Mouse (Mus musculus) cerebellum, postnatal 10 days (tissue): ENCODE data around the gene 2610028H24Rik.

Experiments
- DNase-seq, 2 experiments: peaks; one replicate each; pipeline ENCODE4 v3.0.0; 2021; ENCODE audit warnings: mixed read lengths in 2 of 2

The 2610028H24Rik gene

DNA sequence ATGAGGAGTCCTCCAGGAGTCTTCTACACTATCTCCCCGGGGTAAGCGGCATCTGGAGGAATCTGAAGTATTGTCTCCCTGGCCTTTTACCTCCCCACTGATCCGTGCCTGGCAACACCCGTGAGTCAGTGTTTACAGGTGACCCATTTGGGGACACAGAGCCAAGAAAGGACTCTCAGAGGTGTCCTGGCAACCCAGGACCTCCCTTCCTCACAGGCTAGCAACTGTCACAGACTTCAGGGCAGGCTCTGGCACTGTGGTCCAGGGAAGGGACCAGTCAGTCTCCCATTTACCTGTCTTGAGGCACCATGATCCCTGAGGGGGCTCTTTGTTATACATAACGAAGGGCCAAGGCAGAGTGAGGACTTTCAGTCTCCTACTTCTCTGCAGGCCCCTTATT is at the start of gene 2610028H24Rik:
Gene 2610028H24Rik (plus strand): TSS at position 231 of the 400 bp plus-strand sequence.
- DNase-seq = no peak

DNA sequence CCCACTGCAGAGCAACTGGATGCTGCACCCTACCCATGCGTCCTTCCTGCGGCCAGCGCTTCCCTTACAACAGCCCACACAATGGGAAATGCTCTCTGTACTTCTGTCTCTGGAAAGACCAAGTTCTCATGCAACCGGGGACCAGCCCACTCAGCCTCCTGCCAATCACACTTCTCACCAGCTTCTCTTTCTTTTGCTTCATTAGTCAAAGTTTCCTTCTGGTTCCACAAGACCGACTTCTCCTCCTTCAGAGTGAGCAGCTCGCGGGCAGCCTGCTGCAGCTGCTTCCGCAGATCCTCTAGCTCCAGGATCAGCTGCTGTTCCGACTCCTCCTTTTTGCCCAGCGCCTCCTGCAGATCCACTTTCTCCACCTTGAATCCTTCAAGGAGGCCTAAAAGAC is 40.4 kb upstream of the 2610028H24Rik start:
- DNase-seq = no peak

DNA sequence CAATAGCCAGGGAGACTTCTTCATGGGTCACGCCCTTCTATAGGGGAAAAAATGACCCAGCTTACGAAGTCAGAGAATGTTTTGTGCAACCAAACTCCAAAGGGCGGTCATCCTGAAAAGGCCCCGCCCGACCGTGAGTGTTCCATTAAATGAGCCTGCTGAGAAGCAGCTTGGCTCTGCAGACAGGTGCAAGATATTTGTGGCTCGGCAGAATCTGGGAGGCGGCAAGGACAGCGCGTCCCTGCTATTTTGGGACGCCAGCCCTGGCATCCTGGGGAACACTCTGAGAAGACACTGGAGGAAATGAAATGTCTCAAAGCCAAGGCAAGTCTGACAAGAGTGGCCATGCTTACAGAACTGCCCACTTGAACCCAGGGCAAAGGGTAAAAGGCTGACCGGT is 32.1 kb upstream of the 2610028H24Rik start:
- no peak for DNase-seq

DNA sequence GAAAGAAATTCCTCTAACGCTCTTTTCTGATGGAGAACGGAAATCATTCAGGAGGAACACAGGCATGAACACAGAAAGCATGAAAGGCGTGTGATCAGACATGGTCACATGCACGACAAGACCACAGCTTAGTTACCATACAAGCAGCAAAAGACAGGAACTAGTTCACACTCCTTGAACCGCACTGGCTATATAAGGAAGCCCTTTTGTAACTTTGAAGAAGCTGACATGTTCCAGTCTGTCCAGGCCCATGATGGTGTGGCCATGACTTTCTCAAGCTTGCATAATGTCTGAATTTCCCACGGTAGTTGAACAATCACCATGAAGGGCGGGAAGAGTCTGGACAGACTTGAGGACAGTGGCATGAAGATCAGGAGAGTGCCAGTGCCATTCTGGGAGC is 23.2 kb upstream of the 2610028H24Rik start:
- no peak for DNase-seq

DNA sequence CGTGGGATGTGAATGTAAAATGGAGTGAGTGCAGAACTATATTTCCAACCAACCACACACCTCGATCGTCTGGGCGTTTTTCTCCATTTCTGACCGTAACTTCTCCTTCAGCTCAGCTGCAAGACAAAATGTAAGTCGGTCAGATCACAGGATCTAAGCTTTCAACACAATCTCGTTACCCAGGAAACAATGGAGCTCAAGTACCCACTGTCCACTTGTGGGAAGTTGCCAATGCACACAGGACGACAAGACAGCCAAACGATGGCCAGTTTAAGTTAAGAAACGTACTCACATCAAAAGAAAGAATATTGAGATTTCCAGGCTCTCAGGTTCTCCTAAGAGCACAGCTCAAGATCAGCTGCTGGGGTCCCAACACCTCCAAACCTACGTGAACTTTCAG is 15.0 kb upstream of the 2610028H24Rik start:
- no peak for DNase-seq

DNA sequence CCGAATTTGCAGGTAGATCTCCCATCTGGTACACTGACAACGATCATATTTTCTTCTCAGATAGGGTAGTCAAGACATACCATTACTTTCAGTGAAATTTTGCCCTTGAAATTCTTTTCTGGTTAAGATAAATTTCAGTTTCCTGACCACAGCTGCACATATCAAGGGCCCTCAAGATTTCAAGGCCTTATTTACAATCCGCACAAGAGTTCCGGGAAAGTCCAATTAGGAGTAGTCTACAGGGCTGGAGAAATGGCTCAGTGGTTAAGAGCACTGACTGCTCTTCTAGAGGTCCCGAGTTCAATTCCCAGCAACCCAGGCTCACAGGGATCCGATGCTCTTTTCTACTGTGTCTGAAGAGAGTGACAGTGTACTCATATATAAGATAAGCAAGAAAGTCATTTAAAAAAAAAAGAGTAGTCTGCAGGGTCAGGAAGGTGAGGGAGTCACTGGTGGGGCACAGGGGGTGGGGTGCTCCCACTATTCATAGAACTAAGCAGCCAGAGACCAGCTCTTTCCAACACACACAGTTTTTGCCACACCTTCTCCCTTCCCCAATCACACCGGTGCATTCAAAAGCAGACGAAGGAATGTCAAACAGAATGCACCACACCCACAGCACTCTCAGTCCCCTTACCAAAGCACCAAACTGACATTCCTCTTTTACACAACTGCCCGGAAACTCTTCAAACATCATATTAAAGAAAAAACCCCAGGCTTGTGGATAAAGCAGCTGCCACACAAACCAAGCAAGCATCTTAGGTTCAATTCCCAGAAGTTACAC is 9.6 kb upstream of the 2610028H24Rik start:
- no peak for DNase-seq

DNA sequence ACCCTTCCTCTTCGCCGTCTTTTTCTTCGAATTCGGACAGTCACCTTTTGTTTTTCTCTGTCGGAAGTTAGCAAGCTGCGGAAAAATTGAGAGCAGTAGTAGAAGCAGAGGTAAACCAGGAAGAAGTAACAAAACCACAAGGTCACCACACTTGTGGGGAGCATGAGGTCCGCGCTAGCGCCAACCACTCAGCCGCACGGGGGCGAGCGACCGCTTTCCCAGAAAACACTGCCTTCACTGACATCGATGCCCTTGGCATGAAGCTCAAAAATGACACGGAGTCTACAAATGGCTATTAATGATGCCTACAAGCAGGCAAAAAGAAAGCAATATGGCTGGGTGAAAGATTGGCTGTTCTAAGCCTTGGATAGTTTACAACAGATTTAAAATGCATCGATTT is 8.6 kb upstream of the 2610028H24Rik start, which contains the start of gene AC141477.1:
Gene AC141477.1 (minus strand): TSS at position 164 of the 400 bp plus-strand sequence.
- no peak for DNase-seq

DNA sequence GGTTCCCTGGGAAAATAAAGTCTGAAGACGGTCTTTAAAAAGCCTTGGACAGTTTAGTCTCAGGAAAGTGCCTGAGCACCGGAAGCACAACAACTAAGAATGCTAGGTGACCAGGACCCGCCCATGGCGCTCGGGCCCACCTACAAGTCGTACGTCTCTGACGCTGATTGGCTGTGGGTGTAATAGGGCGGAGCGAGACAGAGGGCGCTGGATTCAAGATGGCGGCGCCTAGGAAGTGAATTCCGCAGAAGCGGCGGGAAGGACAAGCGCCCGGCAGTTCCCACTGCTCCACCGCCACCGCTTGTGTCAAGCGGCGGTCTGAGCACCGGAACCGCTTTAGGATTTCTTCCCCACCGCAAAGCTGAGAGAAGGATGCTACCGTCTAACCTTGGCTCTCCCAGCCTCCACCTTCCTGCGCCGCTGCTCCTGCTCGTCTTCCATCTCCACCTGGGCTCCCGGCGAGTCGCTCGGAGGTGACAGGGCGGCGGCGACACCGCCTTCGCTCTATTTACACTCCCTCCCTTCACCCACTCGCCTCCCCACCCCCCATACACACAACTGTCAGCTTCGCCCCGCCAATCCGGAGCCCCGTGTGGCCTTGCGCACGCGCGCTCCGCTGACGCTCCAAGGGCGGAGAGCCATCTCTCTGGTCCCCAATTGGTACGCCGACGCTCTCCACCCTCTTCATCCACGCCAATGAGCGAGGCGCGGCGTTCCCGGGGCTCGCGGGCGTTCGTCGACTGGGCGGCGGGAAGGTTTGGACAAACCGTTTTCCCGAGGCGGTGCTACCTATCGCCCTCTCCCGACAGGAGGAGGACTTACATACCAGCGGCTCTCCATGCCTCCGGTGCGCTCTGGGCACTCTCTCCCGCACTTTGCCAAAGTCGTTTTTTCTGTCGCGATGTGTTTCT is 6.4 kb upstream of the 2610028H24Rik start, which contains the start of gene Pcnt:
Gene Pcnt (minus strand): TSS at position 609 of the 911 bp plus-strand sequence.
- DNase-seq = peak; percentile 99

DNA sequence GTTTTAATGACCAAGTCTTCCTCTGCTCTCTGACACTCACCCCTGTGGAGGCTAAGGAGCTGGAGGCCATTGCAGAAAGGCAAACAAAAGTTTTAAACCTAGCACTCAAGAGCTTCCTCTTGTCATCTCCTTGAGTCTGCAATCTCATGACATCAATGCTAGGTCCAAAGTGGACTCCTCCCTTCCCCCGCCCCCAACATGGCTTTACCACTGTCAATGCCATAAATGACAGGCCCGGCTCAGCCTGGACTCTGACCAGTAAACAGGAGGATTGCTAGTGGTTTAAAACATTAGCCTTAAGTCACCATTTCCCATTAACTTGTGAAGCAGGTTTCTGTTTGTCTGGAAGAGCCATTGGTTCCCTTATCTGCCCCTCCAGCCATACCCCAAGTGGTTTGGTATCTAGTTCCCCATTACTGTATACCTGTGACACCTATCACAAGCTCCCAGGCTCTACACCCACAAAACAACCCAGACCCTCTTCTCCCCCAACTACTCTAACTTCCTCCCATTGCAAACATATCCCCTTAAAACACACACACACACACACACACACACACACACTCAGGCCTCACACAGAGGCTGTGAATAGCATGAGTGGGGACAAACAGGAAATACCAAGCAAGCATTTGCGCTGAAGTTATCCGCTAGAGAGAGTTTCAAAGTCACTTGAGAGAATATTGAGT is 2.7 kb upstream of the 2610028H24Rik start:
- DNase-seq = no peak

DNA sequence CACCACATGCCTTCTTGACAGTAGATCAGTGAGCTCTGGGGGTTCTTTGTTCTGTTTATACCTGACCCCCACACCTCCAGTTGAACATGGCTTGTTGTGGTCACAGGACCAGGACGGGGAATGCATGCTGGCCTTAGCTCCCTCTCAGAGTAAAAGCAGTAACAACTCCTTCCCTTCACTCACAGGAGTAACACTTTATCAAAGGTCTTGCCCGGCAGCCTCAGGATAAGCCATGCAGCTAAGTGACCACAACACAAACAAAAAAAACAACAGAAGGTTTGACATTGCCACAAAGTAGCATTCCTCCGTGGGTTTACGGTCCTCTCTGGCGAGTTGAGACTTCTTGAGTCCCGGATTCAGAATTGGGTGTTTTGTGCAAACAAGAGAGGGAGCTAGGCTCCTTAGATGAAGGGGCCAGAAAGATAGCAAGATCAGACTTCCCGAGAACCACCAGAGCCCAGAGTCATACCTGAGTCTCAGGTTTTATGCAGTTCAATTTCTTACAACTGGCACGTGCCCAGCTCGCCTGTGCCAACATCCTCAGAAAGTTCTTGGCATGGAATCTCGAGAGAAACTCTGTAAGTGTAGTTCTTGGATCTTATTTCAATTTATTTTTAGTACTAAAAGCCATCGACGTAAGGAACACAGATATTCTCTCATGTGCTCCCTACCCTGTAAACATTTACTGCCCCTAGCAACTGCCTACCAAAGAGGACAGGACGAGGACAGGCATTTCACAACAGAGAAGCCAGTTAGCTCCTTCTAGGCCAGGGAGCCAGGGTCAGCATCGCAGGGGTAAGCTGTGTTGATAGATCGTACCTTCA is 1.3 kb upstream of the 2610028H24Rik start:
- DNase-seq = no peak

DNA sequence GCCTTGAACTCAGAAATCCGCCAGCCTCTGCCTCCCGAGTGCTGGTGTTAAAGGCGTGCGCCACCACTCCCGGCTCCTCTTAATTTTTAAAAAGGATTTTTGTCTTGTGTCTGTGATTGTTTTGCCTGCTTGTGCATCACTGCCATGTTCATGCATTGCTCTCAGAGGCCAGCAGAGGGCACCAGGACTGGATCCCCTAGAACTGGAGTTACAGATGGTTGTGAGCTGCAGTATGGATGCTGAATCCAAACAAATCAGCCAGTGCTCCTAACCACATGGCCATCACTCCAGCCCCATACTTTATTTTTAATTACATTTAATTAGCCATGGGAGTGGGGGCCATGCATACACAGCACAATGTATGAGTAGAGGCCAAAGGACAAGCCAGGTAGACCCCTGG is 6.4 kb downstream of the 2610028H24Rik start:
- DNase-seq = peak; percentile 76 to 81

DNA sequence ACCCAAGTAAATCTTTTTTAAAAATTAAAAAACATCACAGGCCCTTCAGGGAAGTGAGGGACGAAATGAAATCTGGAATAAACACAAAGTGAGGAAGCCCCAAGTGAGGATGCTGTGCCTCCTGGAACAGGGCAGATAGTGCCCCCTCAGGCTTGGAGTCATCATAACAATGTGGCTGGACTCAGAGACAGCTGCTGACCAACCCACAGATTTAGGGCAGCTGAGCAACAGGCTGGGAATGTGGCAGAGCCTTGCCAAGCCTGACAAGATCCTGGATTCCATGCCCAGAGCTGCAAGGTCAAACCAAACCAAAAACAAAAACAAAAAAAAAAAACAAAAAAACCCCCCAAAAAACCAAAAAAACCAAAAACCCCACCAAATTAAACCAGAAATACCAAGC is 12.4 kb downstream of the 2610028H24Rik start:
- no peak for DNase-seq

DNA sequence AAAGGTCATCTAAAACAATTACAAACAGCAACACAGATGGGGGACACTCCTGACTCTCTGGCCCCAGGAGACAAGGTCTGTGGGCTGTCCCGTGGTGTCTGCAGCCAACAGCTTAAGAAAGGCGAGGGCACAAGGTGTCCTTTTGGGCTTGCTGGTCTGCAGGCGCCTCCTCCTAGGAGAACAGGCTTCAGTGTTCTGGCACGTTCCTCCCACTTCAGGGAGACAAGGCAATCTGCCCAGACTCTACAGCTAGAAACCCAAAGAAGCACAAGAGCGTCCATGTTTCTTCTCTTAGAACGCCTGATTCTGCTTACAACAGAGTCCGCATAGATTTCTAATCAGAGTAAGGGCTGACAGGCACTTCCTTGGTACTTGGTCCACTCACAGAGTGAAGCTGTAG is 13.4 kb downstream of the 2610028H24Rik start:
- DNase-seq = no peak

DNA sequence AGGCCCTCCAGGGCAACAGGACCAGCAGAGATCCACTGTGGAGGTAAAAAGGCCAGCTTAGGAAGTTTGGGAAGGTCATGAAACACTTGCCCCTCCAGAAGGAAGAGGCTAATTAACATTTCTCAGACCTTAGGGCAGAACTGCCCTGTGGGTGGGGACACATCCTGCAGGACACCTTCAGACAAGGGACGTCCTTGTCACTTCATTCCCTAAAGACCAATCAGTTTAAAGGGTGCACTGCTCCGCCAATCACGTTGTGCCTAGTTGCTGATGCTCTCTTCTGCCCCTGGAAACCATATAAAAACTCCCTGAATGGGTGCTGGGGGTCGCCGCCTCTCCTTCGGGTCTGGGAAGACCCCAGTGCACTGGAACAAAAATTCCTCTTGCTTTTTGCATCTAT is 13.8 kb downstream of the 2610028H24Rik start:
- DNase-seq = no peak

DNA sequence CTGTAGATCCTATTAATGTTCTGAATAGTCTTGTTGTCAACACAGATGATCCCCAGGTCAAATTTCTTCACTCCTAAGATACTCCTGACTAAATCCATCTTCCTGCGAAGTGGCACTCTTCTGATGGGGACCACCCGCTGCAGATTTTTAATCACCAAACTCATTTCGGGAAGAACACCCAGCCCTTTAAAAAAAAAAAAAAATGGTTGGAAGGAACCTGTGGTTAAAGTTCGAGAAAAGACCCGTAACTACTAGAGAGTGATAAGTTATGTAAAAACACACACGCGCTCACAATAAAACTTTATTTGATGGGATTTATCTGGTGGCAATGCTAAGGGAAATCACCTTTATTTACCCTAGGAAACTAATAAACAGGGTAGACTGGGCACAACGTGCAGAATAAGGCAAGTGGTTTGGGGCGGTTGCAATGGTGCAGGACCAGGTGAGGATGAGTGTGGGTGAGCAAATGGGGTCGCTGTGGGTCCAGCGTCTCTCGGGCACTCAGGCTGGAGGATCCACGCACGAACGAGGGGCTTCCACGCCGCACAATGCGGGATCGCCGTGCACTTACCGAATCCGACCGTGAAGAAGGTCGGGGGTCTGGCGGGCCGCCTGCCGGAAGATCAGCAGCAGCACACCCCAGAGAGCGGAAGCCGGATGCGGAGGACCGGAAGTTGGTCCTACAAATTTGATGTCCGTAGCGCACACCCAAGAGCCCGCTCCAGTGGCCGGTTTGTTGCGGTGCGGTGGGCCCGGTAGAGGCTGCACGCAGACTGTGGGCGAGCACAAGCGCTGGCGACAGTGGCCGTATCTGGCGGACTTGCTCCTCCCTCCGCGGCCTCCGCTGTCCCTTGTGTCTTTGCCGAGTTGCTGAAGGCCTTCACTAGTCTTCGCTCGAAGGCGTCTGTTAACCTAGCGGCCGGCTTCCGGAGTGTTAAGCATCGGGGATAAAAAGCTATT is 19.6 kb downstream of the 2610028H24Rik start, which contains the start of the genes Mcm3ap and Ybey:
Gene Mcm3ap (plus strand): TSS at position 725 of the 960 bp plus-strand sequence.
Gene Ybey (minus strand): TSS at position 912 of the 960 bp plus-strand sequence.
- DNase-seq = peak; percentile 94

DNA sequence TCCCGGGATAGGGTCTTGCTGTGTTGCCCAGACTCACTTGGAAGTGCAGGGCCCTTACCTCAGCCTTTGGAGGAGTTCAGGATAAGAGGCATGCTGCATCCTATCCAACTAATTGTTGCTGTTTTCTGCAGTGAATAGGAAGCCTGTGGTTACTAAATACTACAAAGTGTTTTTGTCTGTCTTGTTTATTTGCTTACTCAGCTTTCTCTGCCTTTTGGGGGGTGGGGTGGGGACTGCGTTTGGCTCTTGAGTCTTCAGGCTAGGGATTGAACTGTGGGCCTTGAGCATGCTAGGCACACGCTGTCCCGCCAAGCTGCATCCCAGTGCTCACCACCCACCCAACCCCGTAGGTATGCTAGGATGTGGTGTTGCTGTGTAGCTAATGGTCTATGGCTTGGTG is 24.9 kb downstream of the 2610028H24Rik start:
- no peak for DNase-seq

DNA sequence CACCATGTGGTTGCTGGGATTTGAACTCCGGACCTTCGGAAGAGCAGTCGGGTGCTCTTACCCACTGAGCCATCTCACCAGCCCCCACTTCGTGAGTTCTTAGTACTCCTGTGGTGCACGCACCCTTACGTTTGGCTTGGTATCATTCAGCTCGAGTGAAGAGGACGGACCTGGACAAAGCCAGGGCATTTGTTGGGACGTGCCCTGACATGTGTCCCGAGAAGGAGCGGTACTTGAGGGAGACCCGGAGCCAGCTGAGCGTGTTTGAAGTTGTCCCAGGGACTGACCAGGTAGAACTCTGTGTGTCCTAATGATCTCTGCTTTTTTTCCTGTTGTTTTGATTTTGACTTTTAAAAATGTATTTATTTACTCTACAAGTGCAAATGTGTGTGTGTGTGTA is 32.0 kb downstream of the 2610028H24Rik start:
- DNase-seq = no peak

DNA sequence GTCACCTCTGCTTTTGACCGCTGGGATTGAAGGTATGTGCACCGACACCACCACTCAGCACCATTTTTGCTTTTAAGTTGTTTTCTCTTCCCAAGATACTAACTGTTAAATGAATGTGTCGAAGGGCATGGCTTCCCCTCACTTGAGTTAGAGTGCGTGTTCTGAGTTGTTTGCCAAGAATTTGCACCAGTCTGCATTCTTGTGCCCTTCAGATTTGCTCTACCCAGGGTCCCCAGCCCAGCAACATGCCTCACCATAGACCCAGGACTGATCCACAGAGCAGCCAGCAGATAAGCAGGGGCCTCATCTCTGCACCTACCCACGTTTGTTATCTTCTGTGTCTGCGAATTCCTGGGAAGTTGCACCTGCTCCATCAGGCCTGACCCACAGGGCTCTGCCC is 32.6 kb downstream of the 2610028H24Rik start:
- no peak for DNase-seq

DNA sequence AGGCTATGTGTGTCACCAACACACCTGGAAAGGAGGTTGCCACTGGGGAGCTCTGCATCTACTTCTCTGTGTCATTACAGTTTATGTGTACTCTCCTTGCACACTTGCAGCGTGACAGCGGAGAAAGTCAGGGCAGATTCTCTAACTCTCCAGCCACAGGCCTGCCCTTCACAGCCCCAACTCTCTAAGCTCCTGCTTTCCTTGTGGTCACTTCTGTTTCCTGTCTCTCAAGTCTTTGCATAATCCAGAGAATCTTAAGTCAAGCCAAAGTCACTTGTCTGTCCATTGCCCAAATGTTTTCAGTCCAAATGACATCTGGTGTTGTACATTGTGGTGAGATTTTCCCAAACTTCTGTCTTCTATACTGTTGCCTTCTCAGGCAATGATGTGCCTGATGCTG is 37.4 kb downstream of the 2610028H24Rik start:
- no peak for DNase-seq

DNA sequence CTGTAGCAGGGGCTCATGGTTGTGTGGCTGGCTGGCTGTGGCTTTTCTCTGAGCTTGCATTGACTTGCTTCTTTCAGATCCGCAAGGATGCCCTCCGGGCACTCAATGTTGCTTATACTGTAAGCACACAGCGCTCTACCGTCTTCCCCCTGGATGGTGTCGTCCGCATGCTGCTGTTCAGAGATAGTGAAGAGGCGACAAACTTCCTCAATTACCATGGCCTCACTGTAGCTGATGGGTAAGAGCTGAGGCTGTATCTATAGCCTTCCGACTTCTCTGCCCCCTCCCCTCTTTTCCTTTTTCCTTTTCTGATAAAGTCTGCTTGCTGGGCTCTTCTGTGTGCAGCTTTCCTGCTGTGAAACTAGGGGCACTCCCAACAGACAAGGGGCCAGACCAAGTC is 39.4 kb downstream of the 2610028H24Rik start:
- no peak for DNase-seq

DNA sequence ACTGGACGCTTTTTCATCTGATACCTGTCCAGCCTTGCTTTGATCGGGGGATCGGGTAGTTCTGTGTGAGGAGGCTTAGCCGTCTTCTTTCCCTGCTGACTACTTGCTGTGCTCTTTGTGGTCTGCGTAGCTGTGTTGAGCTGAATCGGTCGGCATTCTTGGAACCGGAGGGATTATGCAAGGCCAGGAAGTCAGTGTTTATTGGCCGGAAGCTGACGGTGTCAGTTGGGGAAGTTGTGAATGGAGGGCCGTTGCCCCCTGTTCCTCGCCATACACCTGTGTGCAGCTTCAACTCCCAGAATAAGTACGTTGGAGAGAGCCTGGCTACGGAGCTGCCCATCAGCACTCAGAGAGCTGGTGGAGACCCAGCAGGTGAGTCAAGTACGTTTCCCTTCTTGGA is 40.3 kb downstream of the 2610028H24Rik start:
- no peak for DNase-seq
